Mouse (Mus musculus) megakaryocyte progenitor cell, adult 5-6 weeks (primary cell): ENCODE results near the gene Camk1g. TPM values are rescaled to one million over a fixed set of nuclear protein-coding genes. Genes with fewer than 3 reads are reported as not detected.

Experiments used
- ATAC-seq: replicated peaks from 2 replicates; pipeline ENCODE4 v1.8.0; 2016; ENCODE audit warnings: mild to moderate bottlenecking, moderate TSS enrichment, inconsistent platforms; ENCODE audit not compliant: poor library complexity
- total RNA-seq, 2 experiments: library from RNA; stranded (forward) in 1 of 2; stranded (reverse) in 1 of 2; fragments of 157-497, 149-512 nt in 1 of 2; fragments of 200-1000 nt in 1 of 2; gene quantifications; 2 replicates each; pipeline versions ENCODE4 v1.2.3 to v1.2.4; 2015 to 2017

Gene Camk1g
- total RNA-seq, 2 experiments from 2014 or later: not detected

- peak; percentile 82 for ATAC-seq
These were observed 60.1 kb downstream of the Camk1g start for GRCm38 (mm10) chr1:193309785-193310518.

- no peak for ATAC-seq
These were observed 63.3 kb downstream of the Camk1g start for GRCm38 (mm10) chr1:193306832-193307231.

DNA sequence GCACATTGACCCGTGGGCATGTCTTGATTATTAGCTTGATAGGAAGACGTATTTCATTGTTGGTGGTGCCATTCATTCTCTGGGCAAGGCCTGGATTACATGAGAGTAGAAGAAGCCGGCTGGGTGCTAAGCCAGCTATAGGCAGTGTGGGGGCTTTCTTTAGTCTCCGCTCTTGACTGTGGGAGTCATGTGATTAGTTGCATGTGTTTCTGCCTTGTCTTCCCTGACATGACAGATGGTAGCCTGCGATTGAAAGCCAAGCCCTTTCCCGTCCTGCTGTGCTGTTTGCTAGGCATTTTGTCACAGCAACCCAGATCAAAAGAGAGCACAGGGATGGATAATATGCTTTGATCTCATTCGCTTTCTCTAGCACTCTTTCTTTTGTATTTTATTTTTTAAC, 64.7 kb downstream of the Camk1g start:
- ATAC-seq: no peak

DNA sequence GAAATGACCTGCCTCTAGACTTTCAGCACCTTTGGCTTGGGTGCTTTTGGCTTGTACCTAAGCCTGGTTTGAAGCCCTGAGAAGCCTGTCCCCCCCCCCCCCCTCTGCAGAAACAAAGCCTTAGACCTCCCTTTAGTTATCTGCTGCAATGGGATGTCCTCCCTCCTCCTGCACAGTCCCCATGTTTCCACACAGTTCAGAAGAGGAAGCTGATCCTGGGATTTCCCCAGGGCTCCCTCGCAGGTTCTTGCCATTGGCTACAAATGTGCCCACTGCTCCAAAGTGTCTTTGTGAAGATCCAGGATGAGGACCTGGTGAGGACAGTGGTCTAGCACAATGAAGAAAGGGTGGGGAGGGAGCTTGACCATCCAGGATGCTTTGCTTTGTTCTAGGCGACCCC, 67.0 kb downstream of the Camk1g start:
- peak; percentile 52 for ATAC-seq

DNA sequence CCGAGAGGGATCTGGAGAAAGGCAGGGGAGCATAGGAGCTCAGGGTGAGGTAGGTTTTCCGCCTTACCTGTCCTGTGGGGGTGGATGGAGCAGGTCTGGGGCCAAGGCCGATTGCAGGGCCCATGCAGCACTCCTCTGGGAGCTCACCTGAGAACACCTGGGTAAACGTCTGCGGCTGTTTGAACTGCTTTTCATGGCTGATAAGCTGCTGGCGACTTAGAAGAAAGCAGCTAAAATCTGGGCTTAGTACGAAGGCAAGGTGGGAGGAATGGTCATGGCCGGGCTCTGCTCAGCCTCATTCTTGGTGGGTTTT, 68.0 kb downstream of the Camk1g start:
- ATAC-seq: no peak

DNA sequence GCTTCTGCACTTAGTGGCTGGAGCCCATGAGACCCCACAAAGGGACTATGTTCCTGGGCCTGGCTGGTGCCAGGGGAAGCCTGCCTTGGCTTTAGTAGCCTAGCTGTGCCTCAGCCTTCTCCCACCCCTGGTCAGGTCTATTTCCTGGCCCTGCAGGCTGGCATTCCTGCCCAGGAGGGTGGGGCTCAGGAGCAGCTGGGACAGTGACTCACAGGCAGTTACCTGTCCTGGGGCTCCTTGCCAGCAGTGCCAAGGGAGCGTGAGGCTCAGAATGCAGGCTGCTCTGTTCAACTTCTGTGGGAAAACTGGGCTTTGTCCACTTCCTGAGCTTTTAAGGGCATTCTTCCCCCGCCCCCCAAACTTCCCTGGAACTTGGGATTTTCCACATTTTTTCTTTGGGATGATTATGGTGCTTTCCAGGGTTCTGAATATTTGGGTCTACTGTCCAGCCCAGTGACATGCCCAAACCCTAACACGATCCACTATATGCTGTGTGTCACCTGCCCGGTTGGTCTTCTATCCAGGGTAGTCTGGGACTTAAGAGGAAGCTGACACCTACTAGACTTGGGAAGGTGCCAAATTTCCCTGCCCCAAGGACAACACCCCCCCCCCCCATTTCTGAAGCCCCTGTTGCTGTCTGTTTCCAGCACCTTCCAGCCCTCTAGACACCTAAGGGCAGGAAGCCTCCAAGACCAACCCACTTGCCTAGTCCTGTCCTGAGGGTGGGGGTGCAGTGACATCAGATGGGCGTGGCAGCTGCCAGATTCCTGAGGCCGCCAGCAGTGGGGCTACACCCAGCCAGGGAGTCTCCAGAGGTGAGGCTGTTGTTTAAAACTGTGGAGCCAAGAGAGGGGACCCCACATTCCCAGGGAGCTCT, 68.6 kb downstream of the Camk1g start:
- no peak for ATAC-seq

DNA sequence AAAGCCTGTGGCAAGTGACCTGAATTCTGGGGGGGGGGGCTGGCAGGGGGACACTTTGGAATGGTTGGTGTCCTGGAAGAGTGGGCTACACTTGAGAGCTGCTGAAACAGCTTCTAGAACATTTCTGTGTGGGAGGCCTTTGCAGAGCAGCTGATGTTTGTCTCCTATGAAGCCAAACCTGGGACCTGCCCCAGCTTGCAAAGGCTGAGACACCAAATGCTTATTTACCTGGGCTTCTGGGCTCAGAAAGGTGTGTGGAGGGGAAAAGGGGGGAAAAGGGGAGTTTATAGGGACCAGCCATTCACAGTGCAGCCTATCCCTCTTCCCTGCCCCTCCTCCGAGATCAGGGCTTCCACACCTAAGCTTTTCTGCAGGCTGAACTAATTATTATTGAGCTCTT, 70.1 kb downstream of the Camk1g start:
- no peak for ATAC-seq

DNA sequence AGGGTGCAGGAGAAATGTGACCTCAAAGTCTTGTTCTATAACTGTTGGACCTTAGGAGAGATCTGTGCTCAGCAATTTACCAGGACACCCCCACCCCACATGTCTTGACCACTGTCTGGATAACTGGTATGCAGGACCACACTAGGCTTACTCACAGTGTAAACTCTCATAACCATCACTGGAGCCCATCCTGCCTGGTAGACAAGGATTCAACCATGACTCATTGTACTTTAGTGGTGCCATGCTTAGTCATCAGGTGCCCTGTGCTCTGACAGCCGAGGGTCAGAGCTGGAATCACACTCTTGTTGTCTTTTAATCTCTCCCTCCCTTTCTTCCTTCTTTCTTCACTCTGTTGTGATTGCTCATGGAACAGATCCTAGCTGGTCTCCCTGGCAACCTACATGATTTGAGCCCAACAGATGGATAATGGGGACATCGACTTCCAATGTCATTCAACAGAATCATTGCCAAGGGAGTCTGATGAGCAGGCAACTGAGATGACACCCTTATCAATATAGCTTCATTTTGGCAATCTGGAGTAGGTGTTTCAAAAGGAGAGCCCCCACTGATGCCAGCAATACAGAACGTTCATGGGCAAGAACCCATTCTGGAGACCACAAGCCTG, 71.8 kb downstream of the Camk1g start:
- ATAC-seq: no peak

Other genes starting within 250 kb of the Camk1g start
- 11.3 and 15.1 TPM in 2 replicates for gene Diexf, start 240.0 kb downstream of the Camk1g start, total RNA-seq (2015)
- 20.7 and 33.6 TPM in 2 replicates for gene Diexf, start 240.0 kb downstream of the Camk1g start, total RNA-seq (2017)
- 0.10 and 0.89 TPM in 2 replicates for gene Irf6, start 217.2 kb downstream of the Camk1g start, total RNA-seq (2015)
- gene Irf6, start 217.2 kb downstream of the Camk1g start, total RNA-seq (2017): 0.10 and 0.46 TPM in 2 replicates
- gene A130010J15Rik, start 202.3 kb downstream of the Camk1g start, total RNA-seq (2015): 5.1 and 6.5 TPM in 2 replicates
- gene A130010J15Rik, start 202.3 kb downstream of the Camk1g start, total RNA-seq (2017): 11.8 and 14.0 TPM in 2 replicates
- 40.9 and 44.1 TPM in 2 replicates for gene Traf3ip3, start 168.6 kb downstream of the Camk1g start, total RNA-seq (2015)
- gene Traf3ip3, start 168.6 kb downstream of the Camk1g start, total RNA-seq (2017): 75.9 and 85.8 TPM in 2 replicates
- gene Lamb3, start 162.6 kb downstream of the Camk1g start, total RNA-seq (2015): 5.7 and 8.8 TPM in 2 replicates
- gene Lamb3, start 162.6 kb downstream of the Camk1g start, total RNA-seq (2017): 1.9 and 9.7 TPM in 2 replicates
- gene Hsd11b1, start 106.2 kb downstream of the Camk1g start, total RNA-seq (2015): 74.0 and 84.4 TPM in 2 replicates
- 34.5 and 39.9 TPM in 2 replicates for gene Hsd11b1, start 106.2 kb downstream of the Camk1g start, total RNA-seq (2017)
- 9.3 and 11.9 TPM in 2 replicates for gene G0s2, start 97.1 kb downstream of the Camk1g start, total RNA-seq (2015)
- 14.2 and 27.8 TPM in 2 replicates for gene G0s2, start 97.1 kb downstream of the Camk1g start, total RNA-seq (2017)